Mouse (Mus musculus) midbrain, embryonic 13.5 days (tissue): ENCODE results near the gene Sorcs3. TPM values are rescaled to one million over a fixed set of nuclear protein-coding genes. Genes with fewer than 3 reads are reported as not detected.

ENCODE experiments used
- ATAC-seq: fragments of 200-750 bp; cut with Nextera tagmentation; 2 replicates; pipeline ENCODE4 v1.8.0; 2017; ENCODE audit warnings: mild to moderate bottlenecking, moderate TSS enrichment, moderate library complexity
- H3K27ac ChIP-seq: fragments of 300-500 bp; sonication (generic); 2 replicates; pipeline ENCODE4 v1.5.1; 2015; ENCODE audit warnings: inconsistent platforms, mild to moderate bottlenecking, moderate library complexity
- H3K27me3 ChIP-seq: fragments of 300-500 bp; sonication (generic); 2 replicates; pipeline ENCODE4 v1.6.1; 2015; ENCODE audit warnings: mild to moderate bottlenecking, inconsistent platforms
- H3K36me3 ChIP-seq: fragments of 300-500 bp; sonication (generic); 2 replicates; pipeline ENCODE4 v1.6.1; 2015; ENCODE audit warnings: mild to moderate bottlenecking, inconsistent platforms
- H3K4me1 ChIP-seq: fragments of 300-500 bp; sonication (generic); replicated peaks from 2 replicates; pipeline ENCODE4 v1.6.1; 2015; ENCODE audit warnings: inconsistent platforms
- H3K4me2 ChIP-seq: fragments of 300-500 bp; sonication (generic); replicated peaks from 2 replicates; pipeline ENCODE4 v1.6.1; 2015; ENCODE audit warnings: moderate library complexity, mild to moderate bottlenecking, inconsistent platforms
- H3K4me3 ChIP-seq: fragments of 300-500 bp; sonication (generic); replicated peaks from 2 replicates; pipeline ENCODE4 v1.5.1; 2015; ENCODE audit warnings: mild to moderate bottlenecking, inconsistent platforms
- H3K9ac ChIP-seq: fragments of 300-500 bp; sonication (generic); replicated peaks from 2 replicates; pipeline ENCODE4 v1.6.1; 2015; ENCODE audit warnings: mild to moderate bottlenecking, inconsistent platforms
- H3K9me3 ChIP-seq: fragments of 300-500 bp; sonication (generic); 2 replicates; pipeline ENCODE4 v1.6.1; 2016; ENCODE audit warnings: mild to moderate bottlenecking, inconsistent platforms
- WGBS: fragments of 180-500 bp; shearing (Covaris S2); methylation state at CpG from one replicate; pipeline ENCODE4 v1.1.7; 2015; 5-methylcytosine and 5-hydroxymethylcytosine counted together
- polyA plus RNA-seq: library from polyadenylated mRNA; unstranded; fragments of >200 nt; fragmentation: Nextera tagmentation; extraction: Ambion mirVana; gene quantifications from 2 replicates; pipeline ENCODE4 v1.2.1, GENCODE M21; 2015

The Sorcs3 gene
- polyA plus RNA-seq, 1 experiment from 2014 or later, result 11.8 TPM

GRCm38 (mm10) chr19:48820493-48821282, 614.9 kb downstream of the Sorcs3 start:
- no peaks in the 10 kb centered on the region for H3K9me3 ChIP-seq
- H3K27ac ChIP-seq, result no peak overlapping the region
- H3K27me3 ChIP-seq, result no peaks in the 10 kb centered on the region
- no peak overlapping the region for H3K9ac ChIP-seq
- H3K4me1 ChIP-seq, result no peaks in the 10 kb centered on the region
- no peaks in the 10 kb centered on the region for H3K36me3 ChIP-seq
- H3K4me3 ChIP-seq, result no peak overlapping the region
- no peak overlapping the region for H3K4me2 ChIP-seq
- ATAC-seq, result no peak
- 78% methylated on average over 5 of the region's 5 CpGs for WGBS

GRCm38 (mm10) chr19:48821283-48821715, 615.5 kb downstream of the Sorcs3 start:
- no peak for ATAC-seq

DNA sequence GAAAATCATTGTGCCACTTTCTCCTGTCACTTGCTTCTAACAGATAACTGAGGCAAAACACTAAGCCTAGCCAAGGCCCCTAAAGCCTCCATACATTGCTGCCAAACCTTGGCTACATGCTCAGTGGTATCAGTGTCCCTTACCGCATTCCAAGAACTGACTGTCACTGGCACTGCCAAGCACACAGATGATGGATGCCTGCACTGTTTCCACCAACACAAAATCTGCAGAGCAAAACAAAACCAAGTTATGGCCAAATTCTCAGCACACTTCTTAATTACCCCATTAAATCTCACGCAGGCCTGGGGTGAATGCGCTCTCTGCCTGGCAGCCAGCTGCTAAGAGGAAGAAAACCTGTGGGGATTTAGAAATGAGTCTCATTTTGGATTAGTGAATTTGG, 628.5 kb downstream of the Sorcs3 start:
- ATAC-seq, result no peak
- Histone ChIP-seq H3K9me3 (no peaks in the 10 kb centered on the region), H3K27ac (no peak overlapping the region), H3K36me3 (no peaks in the 10 kb centered on the region), H3K9ac (no peak overlapping the region), H3K4me3 (no peak overlapping the region), H3K4me2 (no peak overlapping the region), H3K27me3 (no peaks in the 10 kb centered on the region), H3K4me1 (no peaks in the 10 kb centered on the region)
- 72% methylated on average over 3 of the region's 3 CpGs for WGBS

More at GRCm38 (mm10) chr19:48821283-48821715, 615.5 kb downstream of the Sorcs3 start:
- no peak overlapping the region for H3K4me3 ChIP-seq
- no peak overlapping the region for H3K4me2 ChIP-seq
- no peaks in the 10 kb centered on the region for H3K27me3 ChIP-seq
- H3K9me3 ChIP-seq, result no peaks in the 10 kb centered on the region
- WGBS, result 70% methylated on average over 3 of the region's 3 CpGs
- no peaks in the 10 kb centered on the region for H3K36me3 ChIP-seq
- no peak overlapping the region for H3K9ac ChIP-seq
- no peaks in the 10 kb centered on the region for H3K4me1 ChIP-seq
- H3K27ac ChIP-seq, result no peak overlapping the region

- Histone ChIP-seq H3K36me3 (no peaks in the 10 kb centered on the region), H3K4me1 (no peaks in the 10 kb centered on the region), H3K9ac (no peak overlapping the region), H3K27me3 (no peaks in the 10 kb centered on the region), H3K9me3 (no peaks in the 10 kb centered on the region), H3K4me2 (no peak overlapping the region), H3K27ac (no peak overlapping the region), H3K4me3 (no peak overlapping the region)
- ATAC-seq, result no peak
- WGBS, result 75% methylated on average over 4 of the region's 4 CpGs
These were observed 633.6 kb downstream of the Sorcs3 start for GRCm38 (mm10) chr19:48839418-48839817.

DNA sequence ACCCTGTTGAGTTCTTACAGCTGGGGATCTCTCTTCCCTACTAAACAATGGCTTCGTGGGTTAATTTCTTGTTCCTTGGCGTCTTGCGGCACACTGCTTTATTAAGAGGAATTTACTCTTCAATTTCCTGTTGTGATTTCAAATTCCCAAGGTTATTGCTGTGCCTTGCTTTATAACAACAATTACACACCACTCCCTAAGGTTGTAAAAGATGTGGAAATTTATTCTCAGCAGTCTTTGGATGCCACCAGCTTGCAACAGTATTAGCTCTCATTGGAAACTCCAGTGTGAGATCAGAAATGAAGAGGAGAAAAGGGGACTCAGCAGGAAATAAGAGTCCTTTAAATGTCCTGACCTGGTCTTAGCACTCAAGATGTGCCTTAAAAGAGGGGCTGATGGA, 641.9 kb downstream of the Sorcs3 start:
- no peak overlapping the region for H3K9ac ChIP-seq
- no peak overlapping the region for H3K4me2 ChIP-seq
- no peak overlapping the region for H3K4me3 ChIP-seq
- ATAC-seq, result no peak
- H3K9me3 ChIP-seq, result no peaks in the 10 kb centered on the region
- 89% methylated on average over 3 of the region's 3 CpGs for WGBS
- H3K36me3 ChIP-seq, result no peaks in the 10 kb centered on the region
- no peak overlapping the region for H3K27ac ChIP-seq
- H3K4me1 ChIP-seq, result no peaks in the 10 kb centered on the region
- no peaks in the 10 kb centered on the region for H3K27me3 ChIP-seq

DNA sequence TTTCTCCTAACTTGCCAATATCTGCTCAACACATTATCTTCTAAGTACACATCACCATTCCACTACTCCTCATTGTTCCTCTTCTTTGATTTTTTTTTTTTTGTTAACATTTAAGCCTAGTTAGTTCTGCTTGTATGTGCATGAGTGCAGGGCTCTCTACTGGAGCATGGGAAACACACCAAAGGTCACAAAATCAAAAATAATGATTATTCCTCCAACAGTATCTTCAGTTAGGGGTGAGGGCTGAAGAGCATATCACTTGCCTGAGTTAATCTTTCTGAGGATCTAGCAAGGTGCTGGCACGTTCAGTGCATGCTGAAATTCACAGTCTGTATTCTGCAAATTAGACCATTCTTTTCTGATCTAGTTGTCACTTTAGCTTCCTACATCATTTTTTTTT, 644.6 kb downstream of the Sorcs3 start:
- H3K9me3 ChIP-seq, result no peaks in the 10 kb centered on the region
- H3K9ac ChIP-seq, result no peak overlapping the region
- 84% methylated on average over 1 of the region's 1 CpGs for WGBS
- no peak overlapping the region for H3K4me2 ChIP-seq
- no peak overlapping the region for H3K27ac ChIP-seq
- no peaks in the 10 kb centered on the region for H3K36me3 ChIP-seq
- no peaks in the 10 kb centered on the region for H3K27me3 ChIP-seq
- ATAC-seq, result no peak
- H3K4me3 ChIP-seq, result no peak overlapping the region
- H3K4me1 ChIP-seq, result no peaks in the 10 kb centered on the region
